Mouse (Mus musculus) megakaryocyte, embryonic 14.5 days (primary cell): ENCODE results near the gene Actr2.

ENCODE experiments used
- FLI1 ChIP-seq: IDR thresholded peaks from 2 replicates; pipeline ENCODE4 v1.6.1; 2012; ENCODE audit warnings: low read length, inconsistent platforms, mixed read lengths
- GATA1 ChIP-seq: IDR thresholded peaks from 3 replicates; pipeline ENCODE4 v1.6.1; 2012; ENCODE audit warnings: mixed read lengths, low read length, inconsistent platforms, borderline replicate concordance

DNA sequence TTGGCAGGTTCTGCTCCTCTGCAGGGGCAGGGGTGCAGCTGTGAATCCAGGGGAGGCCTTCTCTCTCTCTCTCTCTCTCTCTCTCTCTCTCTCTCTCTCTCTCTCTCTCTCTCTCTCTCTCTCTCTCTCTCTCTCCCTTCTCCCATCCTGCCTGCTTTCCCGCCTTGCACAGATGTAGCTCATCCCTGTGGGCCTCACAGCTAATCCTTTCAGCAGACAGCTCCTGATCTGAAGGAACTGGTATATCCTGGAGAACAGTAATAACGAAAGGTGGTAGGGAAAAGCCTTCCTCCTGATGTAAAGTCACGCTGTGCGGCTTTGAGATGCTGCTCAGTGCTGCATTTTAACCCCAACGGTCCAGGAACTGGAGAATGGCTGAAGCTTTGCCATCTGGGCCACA, 58.1 kb downstream of the Actr2 start:
- TF ChIP-seq GATA1: no peak
- TF ChIP-seq FLI1: no peak
